Mouse (Mus musculus) erythroid progenitor cell, adult 5-6 weeks (primary cell): ENCODE data around the gene Fam83e. TPM values are rescaled to one million over a fixed set of nuclear protein-coding genes. Genes with fewer than 3 reads are reported as not detected.
A peak's percentile ranks its signal among the peaks of the same experiment; 100 is the strongest.

Source experiments
- ATAC-seq: replicated peaks from 2 replicates; pipeline ENCODE4 v1.8.0; 2016; ENCODE audit warnings: moderate number of reproducible peaks, mild to moderate bottlenecking, moderate TSS enrichment, inconsistent platforms; ENCODE audit not compliant: poor library complexity, low FRiP score, severe bottlenecking
- total RNA-seq, 2 experiments: library from RNA; stranded (forward) in 1 of 2; stranded (reverse) in 1 of 2; fragments of 150-400 nt in 1 of 2; fragments of 186-747, 209-891 nt in 1 of 2; gene quantifications; 2 replicates each; pipeline versions ENCODE4 v1.2.3 to v1.2.4; 2015 to 2017; ENCODE audit warnings: low replicate concordance in 2 of 2

Gene Fam83e
- total RNA-seq (2015; ENCODE audit: low replicate concordance) (not detected in 2 replicates), total RNA-seq (2017; ENCODE audit: low replicate concordance) (not detected in 2 replicates)

DNA sequence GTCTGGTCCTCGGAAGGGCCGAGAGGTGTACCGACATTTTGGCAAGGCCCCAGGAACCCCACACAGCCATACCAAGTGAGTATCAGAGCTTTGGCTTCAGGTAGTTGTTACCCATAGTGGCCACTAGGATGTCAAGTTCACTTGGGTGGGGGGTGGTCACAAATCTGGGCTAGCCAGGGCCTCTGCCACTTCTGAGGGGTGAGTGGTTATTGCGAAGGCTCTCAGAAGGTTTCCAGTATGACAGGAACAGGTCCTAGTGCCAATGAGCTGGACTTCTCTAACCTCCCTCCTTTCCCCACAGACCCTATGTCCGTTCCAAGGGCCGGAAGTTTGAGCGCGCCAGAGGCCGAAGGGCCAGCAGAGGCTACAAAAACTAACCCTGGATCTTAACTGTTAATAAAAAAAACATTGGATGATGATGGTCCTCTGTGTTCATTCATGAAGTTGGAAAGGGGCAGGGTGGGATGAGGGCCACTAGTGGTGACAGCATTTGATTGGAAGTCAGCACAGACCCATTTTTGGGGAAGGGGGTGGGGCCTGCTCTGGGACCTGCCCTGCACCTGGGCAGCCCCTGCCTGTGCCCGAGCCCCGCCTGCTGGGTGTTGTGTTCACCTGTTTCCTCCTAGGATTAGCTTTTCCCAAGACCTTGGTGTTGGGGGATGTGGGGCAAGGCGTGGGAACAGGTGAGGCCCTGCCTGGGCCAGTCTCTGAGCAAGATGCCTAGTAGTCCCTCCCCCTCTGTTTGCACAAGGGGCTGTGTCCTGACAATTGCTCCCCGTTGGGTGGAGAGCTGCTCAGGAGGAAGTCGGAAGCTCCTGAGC lies at the start of gene Fam83e:
Gene Fam83e (plus strand): TSS at position 800 of the 821 bp plus-strand sequence.
- ATAC-seq: no peak

GRCm38 (mm10) chr7:45677627-45678295 lies 43.3 kb upstream of the Fam83e start:
- ATAC-seq: no peak

DNA sequence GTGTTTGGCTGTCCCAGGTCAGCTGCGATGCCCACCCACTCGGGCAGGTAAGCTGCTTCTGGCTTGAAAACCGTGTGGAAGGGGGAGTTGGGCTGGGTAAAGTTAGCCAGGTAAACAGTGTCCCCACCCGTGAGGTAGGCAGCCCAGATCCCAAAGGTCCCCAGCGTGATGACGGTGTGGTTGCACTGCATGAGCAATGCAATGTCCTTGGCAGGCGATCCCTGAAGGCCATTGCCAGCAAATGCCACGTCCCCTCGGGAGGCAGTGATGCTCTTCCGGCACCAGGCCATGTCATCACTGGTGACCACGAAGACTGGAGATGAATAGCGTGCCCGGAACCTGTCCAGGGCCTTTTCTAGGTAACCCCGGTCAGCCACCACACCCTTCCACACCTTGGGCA lies 42.5 kb upstream of the Fam83e start:
- no peak for ATAC-seq

- ATAC-seq: no peak
Observed at GRCm38 (mm10) chr7:45679966-45680621, 40.9 kb upstream of the Fam83e start.

- no peak for ATAC-seq
Observed at GRCm38 (mm10) chr7:45681046-45681736, 39.8 kb upstream of the Fam83e start.

GRCm38 (mm10) chr7:45682144-45683126 lies 38.6 kb upstream of the Fam83e start:
- ATAC-seq: peak; percentile 50; the same call in 1 of the 2 replicates

DNA sequence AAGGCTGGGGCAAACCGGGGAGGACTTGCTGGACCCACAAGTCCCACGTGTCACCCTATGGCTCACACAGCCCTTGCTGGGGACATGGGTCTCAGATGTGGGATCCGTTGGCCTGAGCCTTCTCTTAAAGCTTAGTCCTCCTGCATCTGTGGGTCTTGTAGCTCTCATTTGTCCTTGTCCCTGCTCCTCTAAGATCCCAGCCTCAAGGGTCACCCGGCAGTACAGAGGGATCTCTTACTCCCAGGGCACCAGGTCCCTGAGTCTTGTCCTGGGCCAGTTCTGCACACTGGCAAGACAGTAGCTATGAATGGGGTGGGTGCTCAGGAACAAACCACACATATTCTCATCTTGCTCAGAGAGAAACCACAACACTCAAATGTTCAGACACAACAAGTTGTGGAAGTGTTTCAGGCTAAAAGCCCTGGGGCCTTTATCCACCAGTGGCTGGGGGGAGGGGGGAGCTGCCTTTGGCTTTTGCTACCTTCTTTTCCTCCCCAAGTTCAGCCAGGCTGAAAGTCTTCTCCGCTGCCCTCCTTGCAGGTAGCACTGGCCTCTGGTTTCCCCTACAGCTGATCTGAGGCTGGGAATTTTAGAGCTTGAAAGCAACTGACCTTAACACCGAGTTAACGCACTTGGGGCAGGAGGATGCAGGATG lies 37.5 kb upstream of the Fam83e start, which contains the start of gene Ntn5:
Gene Ntn5 (plus strand): TSS at position 627 of the 655 bp plus-strand sequence.
- no peak for ATAC-seq

DNA sequence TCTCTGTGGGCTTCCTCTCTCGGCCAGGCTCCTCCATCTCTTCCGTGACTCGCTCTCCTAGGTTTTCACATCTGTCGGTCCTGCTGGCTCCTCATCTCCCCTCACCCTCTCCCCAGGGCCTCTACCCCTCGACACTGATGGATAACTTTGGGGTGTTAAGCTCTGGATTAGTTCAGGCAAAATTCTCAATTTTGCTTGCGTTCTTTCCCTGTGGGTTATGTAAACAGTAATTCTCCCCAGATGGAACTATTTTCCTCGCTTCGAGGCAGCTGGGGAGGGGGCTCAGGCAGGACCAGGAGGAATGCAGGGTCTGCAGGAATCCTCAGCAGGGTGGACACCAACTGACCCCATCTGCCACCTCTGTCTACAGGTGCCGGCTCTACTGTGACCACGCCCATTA lies 35.2 kb upstream of the Fam83e start:
- no peak for ATAC-seq

GRCm38 (mm10) chr7:45686841-45687240 lies 34.2 kb upstream of the Fam83e start:
- ATAC-seq: no peak

GRCm38 (mm10) chr7:45689099-45689498 lies 31.9 kb upstream of the Fam83e start:
- ATAC-seq: no peak

DNA sequence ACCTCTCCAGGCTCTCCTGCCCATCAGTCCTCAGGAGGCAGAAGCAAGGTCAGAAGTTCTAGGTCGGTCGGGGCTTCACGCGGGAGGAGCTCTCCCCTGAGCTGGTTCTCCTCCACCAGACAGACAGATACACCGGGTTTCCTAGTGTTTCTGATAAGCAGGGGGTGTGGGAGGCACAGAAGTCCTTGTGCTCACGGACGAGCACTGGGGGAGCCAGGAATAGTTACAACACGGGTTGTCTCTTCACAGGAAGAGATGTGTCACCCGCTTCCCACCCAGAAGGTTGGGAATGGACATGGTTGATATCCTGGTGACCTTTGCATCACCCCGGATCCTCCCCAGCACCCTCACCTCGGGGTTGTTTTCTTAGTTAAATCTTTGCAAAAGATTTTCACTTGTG lies 31.2 kb upstream of the Fam83e start:
- ATAC-seq: no peak

GRCm38 (mm10) chr7:45692364-45692763 lies 28.6 kb upstream of the Fam83e start:
- no peak for ATAC-seq

DNA sequence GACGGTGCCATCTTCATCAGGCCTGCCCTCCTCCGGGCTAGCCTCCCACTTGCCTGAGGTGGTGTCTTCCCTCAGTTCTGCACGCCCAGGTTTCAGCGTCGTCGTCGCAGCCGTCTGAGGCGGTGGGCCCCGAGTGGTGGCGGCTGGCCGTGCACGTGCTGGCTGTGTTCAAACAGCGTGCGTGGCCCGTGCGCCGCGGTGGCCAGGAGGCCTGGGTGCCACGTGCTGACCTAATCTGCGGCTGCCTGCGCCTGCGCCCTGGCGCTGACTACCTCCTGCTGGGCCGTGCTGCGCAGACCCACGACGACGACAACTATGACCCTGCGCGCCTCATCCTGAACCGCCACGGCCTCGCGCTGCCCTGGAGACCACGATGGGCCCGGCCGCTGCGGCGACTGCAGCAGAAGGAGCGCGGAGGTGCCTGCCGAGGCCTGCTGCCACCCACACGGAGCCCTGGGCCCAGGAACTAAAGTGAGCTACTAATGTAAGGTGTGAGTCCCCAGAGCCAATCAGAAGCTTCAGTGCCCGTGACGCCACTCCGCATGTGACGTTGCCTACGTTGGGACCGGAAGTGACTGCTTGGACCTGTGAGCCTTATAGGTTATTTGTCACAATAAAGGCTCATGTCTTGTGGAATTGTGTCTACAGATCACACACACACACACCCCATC lies 27.0 kb upstream of the Fam83e start, which contains the start of gene Sec1:
Gene Sec1 (minus strand): TSS at position 482 of the 671 bp plus-strand sequence.
- no peak for ATAC-seq

DNA sequence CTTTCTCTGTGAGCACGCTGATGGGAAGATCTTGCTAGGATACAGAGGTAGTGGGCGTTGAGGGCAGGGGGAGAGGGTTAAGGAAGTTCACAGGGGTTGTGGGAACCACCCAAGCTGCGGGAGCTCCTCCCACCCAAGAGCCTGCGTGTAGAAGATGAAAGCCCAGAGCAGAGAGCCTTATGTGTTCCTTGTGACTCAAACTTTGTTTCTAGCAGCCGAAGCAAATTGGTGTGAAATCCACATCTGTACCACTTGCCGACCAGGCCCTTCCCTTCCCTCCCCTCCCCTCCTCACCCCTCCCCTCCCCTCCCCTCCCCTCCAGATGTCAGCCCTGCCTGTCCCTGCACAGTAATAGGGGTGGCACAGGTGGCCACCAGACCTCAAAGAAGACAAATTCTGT lies 25.9 kb upstream of the Fam83e start:
- no peak for ATAC-seq

DNA sequence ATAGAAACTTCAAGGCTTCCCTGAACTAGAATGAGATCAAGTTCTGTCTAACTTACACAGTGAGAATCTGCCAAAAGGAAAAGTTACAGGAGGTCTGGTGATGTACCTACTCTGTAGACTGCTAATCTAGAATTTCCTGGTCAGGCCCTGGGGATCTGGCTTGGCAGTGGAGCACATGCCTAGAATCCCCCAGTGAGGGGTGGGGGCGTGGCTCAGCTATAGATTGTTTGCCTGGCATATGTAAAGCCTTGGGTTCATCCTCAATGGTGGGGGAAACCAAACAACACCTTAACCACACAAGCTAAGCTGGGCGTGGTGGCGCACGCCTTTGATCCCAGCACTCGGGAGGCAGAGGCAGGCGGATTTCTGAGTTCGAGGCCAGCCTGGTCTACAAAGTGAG lies 23.1 kb upstream of the Fam83e start:
- ATAC-seq: no peak

DNA sequence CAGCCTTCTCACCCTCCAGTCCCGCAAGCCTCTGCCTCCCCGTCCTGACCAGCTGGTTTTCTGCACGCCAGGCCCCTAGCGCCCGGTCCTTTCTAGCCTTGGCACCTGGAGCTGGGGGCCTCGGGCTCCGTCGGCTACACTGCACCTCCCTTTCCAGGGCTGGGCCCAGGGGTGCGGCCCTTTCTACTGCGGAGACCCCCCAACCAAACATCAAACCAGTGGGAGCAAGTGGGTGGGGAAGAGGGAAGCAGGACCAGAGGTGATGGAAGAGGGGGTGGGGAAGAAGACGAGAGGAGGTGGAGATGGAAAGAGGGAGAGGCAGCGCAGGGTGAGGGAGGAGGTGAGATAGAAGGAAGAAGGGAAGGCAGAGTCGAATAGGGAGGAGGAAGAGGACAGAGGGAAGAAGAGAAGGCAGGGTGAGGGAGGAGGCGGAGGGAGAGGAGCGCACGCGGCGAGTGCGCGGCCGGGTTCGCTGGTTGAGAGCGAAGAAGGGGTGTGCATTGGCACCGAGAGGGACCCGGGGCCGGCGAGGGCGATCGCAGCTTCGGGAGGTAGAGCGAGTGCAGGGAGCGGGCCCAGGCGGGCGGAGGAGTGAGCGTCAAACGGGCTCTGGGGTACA lies 21.4 kb upstream of the Fam83e start, which contains the start of gene Car11:
Gene Car11 (plus strand): TSS at position 321 of the 619 bp plus-strand sequence.
- no peak for ATAC-seq
